Mouse (Mus musculus) forebrain, embryonic 10.5 days (tissue): ENCODE data around the gene Unc13a. TPM values are rescaled to one million over a fixed set of nuclear protein-coding genes. Genes with fewer than 3 reads are reported as not detected.

ENCODE experiments used
- DNase-seq: peaks from one replicate; pipeline ENCODE4 v3.0.0-alpha.2; 2017; ENCODE audit warnings: low spot score; ENCODE audit errors: extremely low spot score
- H3K27ac ChIP-seq: fragments of 300-500 bp; sonication (generic); 2 replicates; pipeline ENCODE4 v1.5.1; 2016; ENCODE audit warnings: mild to moderate bottlenecking
- H3K27me3 ChIP-seq: fragments of 300-500 bp; sonication (generic); 2 replicates; pipeline ENCODE4 v1.6.1; 2016; ENCODE audit warnings: mild to moderate bottlenecking; ENCODE audit not compliant: poor library complexity, severe bottlenecking
- H3K36me3 ChIP-seq: fragments of 300-500 bp; sonication (generic); replicated peaks from 2 replicates; pipeline ENCODE4 v1.6.1; 2016; ENCODE audit warnings: mild to moderate bottlenecking, moderate library complexity
- H3K4me1 ChIP-seq: fragments of 300-500 bp; sonication (generic); 2 replicates; pipeline ENCODE4 v1.6.1; 2016
- H3K4me3 ChIP-seq: fragments of 300-500 bp; sonication (generic); 2 replicates; pipeline ENCODE4 v1.5.1; 2016; ENCODE audit warnings: mild to moderate bottlenecking, moderate library complexity
- H3K9me3 ChIP-seq: fragments of 300-500 bp; sonication (generic); 2 replicates; pipeline ENCODE4 v1.6.1; 2016; ENCODE audit warnings: mild to moderate bottlenecking, moderate library complexity
- WGBS: fragments of 180-500 bp; shearing (Covaris S2); methylation state at CpG from one replicate; pipeline ENCODE4 v1.1.7; 2016; 5-methylcytosine and 5-hydroxymethylcytosine counted together
- polyA plus RNA-seq: library from polyadenylated mRNA; unstranded; fragments of >200 nt; fragmentation: Nextera tagmentation; extraction: Ambion mirVana; gene quantifications from 2 replicates; pipeline ENCODE4 v1.2.1, GENCODE M21; 2016

Unc13a gene
- polyA plus RNA-seq, 1 experiment from 2014 or later: 3.3 TPM

DNA sequence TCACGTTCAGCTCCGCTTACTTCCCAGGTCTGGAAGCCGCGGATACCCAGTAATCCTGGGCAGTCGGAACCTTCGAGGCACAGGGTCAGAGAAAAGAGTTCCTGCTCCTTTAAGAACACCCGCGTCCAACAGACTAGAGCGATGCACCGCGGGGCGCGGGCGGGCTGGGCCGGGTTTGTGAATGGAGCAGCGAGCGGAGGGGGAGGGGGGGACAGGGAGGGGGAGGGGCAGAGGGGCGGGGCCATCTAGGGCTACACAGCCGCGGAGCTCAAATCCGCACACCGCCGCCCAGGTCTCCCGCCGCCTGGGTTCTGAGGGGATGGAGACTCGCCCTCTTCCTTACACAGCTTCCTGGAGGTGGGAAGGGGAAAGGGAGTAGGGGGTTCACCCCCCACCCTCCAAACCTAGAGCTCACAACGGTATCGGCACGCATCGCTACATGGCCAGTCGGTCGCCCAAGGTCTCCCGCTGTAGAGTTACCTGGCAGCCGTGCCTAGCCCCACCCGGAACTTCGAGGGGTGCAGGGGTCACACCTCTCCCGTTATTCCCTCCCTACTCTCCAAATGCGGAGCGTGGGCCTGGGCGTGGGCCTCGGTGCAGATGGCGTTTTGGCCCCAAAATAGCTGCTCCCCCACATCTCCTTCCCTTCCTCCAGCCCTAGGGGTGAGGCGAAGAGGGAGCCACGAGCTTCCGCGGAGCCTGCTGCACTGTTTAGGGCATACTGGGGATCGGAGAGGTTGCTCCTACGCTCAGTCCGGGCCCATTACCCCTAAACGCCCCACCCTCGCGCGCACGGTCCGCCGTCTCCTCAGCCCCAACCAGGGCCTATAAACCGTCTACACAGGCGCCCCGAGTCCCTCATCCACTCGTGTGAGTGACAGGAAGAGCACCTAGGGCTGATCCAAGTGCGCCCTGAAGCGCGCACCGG is 672 bp downstream of the Unc13a start:
- H3K4me1 ChIP-seq: peaks cover 59% of the 10 kb centered on the region
- peak overlapping the region; percentile 82 for H3K27ac ChIP-seq
- peak; percentile 83 for DNase-seq
- H3K27me3 ChIP-seq: peaks cover 90% of the 10 kb centered on the region
- H3K9me3 ChIP-seq: no peaks in the 10 kb centered on the region
- under 1% methylated on average over 63 of the region's 64 CpGs for WGBS
- peak overlapping the region; percentile 63 for H3K4me3 ChIP-seq
- H3K36me3 ChIP-seq: no peaks in the 10 kb centered on the region

- DNase-seq: no peak
- 12% methylated on average over 10 of the region's 12 CpGs for WGBS
- H3K36me3 ChIP-seq: no peaks in the 10 kb centered on the region
- H3K4me1 ChIP-seq: peaks cover 62% of the 10 kb centered on the region
- peak overlapping the region; percentile 63 for H3K4me3 ChIP-seq
- peaks cover 83% of the 10 kb centered on the region for H3K27me3 ChIP-seq
- peak overlapping the region; percentile 82 for H3K27ac ChIP-seq
- no peaks in the 10 kb centered on the region for H3K9me3 ChIP-seq
Measured at GRCm38 (mm10) chr8:71670198-71670597, 1.4 kb downstream of the Unc13a start.

GRCm38 (mm10) chr8:71668220-71668975 is 3.2 kb downstream of the Unc13a start:
- Histone ChIP-seq H3K36me3 (no peaks in the 10 kb centered on the region), H3K4me1 (peaks cover 68% of the 10 kb centered on the region), H3K9me3 (no peaks in the 10 kb centered on the region), H3K4me3 (peak overlapping the region; percentile 18), H3K27ac (peak overlapping the region; percentile 72), H3K27me3 (peaks cover 83% of the 10 kb centered on the region)
- 4% methylated on average over 21 of the region's 21 CpGs for WGBS
- DNase-seq: peak; percentile 18

GRCm38 (mm10) chr8:71667256-71667655 is 4.3 kb downstream of the Unc13a start:
- H3K27ac ChIP-seq: peak overlapping the region; percentile 72
- DNase-seq: peak; percentile 13
- H3K4me1 ChIP-seq: peaks cover 68% of the 10 kb centered on the region
- no peaks in the 10 kb centered on the region for H3K9me3 ChIP-seq
- no peak overlapping the region; the same call in 1 of the 2 replicates for H3K4me3 ChIP-seq
- WGBS: 50% methylated on average over 5 of the region's 5 CpGs
- no peaks in the 10 kb centered on the region for H3K36me3 ChIP-seq
- peaks cover 83% of the 10 kb centered on the region for H3K27me3 ChIP-seq

DNA sequence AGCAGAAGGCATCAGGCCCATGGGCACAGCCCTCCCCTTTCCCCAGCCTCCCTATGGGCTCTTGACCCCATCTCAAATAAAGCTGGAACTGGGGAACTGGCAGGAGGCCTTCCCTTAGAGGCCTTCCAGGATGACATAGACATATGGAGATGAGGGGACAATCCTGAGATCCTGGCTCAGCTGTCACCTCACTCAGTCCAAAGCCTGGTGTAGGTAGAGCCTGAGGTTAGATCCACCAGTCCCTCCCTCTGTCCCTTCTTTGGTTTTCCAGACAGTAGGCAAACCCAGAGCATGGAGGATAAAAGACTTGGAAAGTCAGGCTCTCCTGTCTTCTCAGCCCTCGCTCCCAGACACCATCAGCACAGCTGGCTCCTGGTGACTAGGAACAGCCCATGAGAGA is 4.7 kb downstream of the Unc13a start:
- Histone ChIP-seq H3K36me3 (no peaks in the 10 kb centered on the region), H3K4me3 (no peak overlapping the region), H3K9me3 (no peaks in the 10 kb centered on the region), H3K4me1 (peaks cover 64% of the 10 kb centered on the region), H3K27me3 (peaks cover 84% of the 10 kb centered on the region), H3K27ac (peak overlapping the region; percentile 72; the same call in 1 of the 2 replicates)
- DNase-seq: no peak
- 24% methylated on average over 1 of the region's 1 CpGs for WGBS

DNA sequence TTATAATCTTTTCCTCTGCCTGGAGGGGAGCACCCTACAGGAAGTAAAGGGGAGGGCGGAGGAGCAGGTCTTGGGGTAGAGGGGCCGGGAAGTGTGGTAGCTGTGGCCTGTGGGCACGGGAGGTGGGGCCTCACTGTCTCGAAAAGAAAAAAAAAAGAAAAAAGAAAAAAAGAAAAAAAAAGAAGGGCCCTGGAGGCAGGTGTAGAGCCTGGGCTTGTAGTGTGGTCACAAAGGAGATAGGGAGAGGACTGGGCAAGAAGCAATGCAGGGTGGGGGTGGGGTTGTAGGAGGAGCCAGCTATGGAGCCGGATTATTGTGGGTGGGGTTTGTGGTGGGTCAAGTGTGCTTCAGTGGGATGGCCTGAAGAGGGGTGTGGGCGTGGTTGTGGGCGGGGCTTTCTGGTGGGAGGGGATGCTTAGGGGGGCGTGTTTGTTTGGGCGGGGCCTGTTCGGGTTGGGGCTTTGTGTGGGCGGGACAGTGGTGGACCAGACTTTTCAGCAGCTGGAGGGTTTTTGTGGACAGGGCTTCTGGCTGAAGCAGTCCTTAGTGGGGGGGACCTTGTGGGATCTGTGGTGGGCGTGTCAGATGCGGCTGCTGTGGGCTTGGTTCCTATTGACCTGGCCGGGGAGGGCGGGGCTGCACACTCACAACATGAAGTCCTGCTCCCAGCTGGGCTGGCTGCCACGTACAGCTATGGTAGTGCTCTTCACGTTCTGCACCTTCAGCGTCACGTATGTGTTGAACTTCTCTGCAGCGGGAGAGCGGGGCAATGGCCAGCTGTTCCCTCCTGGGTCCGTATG is 6.0 kb downstream of the Unc13a start:
- peak overlapping the region; percentile 40 for H3K4me3 ChIP-seq
- H3K27ac ChIP-seq: peak overlapping the region; percentile 83
- no peaks in the 10 kb centered on the region for H3K9me3 ChIP-seq
- no peaks in the 10 kb centered on the region for H3K36me3 ChIP-seq
- DNase-seq: peak; percentile 95
- peaks cover 87% of the 10 kb centered on the region for H3K27me3 ChIP-seq
- WGBS: 5% methylated on average over 22 of the region's 22 CpGs
- H3K4me1 ChIP-seq: peaks cover 52% of the 10 kb centered on the region

DNA sequence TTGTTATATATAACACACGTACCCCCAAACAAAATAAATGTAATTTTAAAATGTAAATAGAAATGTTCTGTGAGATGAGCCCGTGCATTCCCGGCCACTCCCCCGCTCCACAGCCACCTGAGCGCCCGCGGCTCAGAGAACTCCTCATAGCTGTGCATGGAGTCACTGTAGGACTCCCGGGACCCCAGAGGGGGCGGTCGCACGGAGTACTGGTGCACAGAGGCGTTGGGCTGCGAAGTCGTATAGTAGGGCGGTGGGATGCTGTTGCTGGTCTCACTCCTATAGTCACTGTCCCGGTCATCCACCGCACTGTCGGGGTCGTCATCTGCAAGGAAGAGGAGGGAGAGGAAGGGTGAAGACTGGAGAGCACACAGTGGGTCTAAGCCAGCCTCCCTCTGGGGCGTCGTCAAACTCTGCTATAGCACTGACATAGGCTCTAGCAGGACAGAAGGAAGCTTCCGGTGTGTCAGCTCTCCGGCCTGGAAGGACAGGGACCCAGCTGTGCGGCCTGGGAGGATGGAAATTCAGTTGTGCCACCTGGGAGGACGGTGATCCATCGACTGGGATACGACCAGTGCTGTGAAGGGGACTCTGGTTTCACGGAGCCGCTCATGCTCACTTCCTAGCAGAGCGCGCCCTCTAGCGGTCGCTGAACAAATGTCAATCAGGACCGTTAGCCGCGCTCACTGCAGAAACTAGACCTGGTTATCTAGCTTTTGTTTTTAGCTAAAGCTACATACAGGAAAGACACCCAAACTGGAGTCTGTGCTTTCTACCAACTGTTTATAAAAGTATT is 11.0 kb downstream of the Unc13a start:
- H3K9me3 ChIP-seq: no peaks in the 10 kb centered on the region
- H3K36me3 ChIP-seq: no peaks in the 10 kb centered on the region
- peak overlapping the region; percentile 14; the same call in 1 of the 2 replicates for H3K4me3 ChIP-seq
- H3K27ac ChIP-seq: no peak overlapping the region
- 7% methylated on average over 36 of the region's 36 CpGs for WGBS
- peaks cover 91% of the 10 kb centered on the region for H3K27me3 ChIP-seq
- peak; percentile 86 for DNase-seq
- H3K4me1 ChIP-seq: peaks cover 23% of the 10 kb centered on the region

- H3K4me1 ChIP-seq: peaks cover 21% of the 10 kb centered on the region
- no peaks in the 10 kb centered on the region for H3K9me3 ChIP-seq
- no peak overlapping the region for H3K4me3 ChIP-seq
- H3K36me3 ChIP-seq: no peaks in the 10 kb centered on the region
- no peak overlapping the region for H3K27ac ChIP-seq
- H3K27me3 ChIP-seq: peaks cover 95% of the 10 kb centered on the region
- DNase-seq: no peak
- 61% methylated on average over 1 of the region's 1 CpGs for WGBS
Measured at GRCm38 (mm10) chr8:71659751-71660150, 11.8 kb downstream of the Unc13a start.

DNA sequence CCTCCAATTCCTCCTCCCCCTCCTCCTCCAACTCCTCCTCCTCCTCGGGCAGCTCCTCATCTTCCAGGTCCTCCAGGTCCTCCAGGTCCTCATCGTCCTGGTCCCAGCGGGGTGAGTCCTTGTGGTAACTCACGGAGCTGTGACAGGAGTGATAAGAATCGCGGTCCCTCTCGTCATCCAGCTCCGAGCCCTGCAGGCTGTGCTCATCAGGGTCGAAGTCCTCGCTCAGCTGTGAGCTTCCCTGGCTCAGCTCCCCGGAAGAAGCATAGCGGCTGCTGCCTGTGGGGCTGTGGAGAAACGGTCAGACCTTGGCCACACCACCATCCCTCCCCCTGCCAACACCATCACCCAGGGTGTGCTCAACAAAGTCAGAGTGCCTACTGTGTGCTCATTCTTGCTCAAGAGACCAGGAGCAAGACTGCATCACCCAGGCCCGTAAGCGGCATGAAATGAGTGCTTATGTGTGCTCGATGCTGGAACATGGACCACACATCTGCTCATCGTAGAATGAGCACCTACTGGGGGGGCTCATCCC is 13.0 kb downstream of the Unc13a start:
- 32% methylated on average over 17 of the region's 17 CpGs for WGBS
- Histone ChIP-seq H3K9me3 (no peaks in the 10 kb centered on the region), H3K4me3 (no peak overlapping the region), H3K27ac (no peak overlapping the region), H3K4me1 (peaks cover 24% of the 10 kb centered on the region), H3K36me3 (no peaks in the 10 kb centered on the region), H3K27me3 (peaks cover 99% of the 10 kb centered on the region)
- DNase-seq: no peak

DNA sequence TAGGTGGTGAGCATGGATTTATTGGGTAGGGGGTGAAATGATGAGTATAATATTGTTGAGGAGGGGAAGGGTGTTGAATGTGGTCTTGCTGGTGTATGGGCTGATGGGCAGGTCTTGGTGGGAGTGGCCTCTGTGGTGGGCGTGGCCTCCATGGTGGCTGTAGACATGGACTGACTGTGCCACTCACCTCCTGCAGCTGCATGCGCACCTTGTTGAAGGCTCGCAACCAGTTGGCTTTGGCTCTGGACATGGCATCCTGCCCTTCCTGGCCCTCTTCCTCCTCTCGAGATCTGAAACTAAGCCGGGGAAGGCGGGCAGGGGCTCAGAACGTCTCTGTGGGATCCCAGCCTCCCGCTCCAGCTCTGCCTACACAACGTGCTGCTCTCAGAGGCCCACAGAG is 13.7 kb downstream of the Unc13a start:
- 21% methylated on average over 9 of the region's 9 CpGs for WGBS
- no peaks in the 10 kb centered on the region for H3K9me3 ChIP-seq
- DNase-seq: no peak

GRCm38 (mm10) chr8:71654600-71654999 is 17.0 kb downstream of the Unc13a start:
- Histone ChIP-seq H3K27me3 (peaks cover 80% of the 10 kb centered on the region), H3K4me3 (peak overlapping the region; percentile 37), H3K9me3 (no peaks in the 10 kb centered on the region), H3K27ac (no peak overlapping the region), H3K36me3 (no peaks in the 10 kb centered on the region), H3K4me1 (peaks cover 19% of the 10 kb centered on the region)
- 2% methylated on average over 24 of the region's 24 CpGs for WGBS
- no peak for DNase-seq

More for the DNA sequence above, 13.7 kb downstream of the Unc13a start:
- Histone ChIP-seq H3K27ac (no peak overlapping the region), H3K4me1 (peaks cover 24% of the 10 kb centered on the region), H3K4me3 (no peak overlapping the region), H3K36me3 (no peaks in the 10 kb centered on the region), H3K27me3 (peaks cover 99% of the 10 kb centered on the region)
